Mouse (Mus musculus): ENCODE data around the gene Psme2b. TPM values are rescaled to one million over a fixed set of nuclear protein-coding genes. Genes with fewer than 3 reads are reported as not detected.
"Not testable (repeated sequence)": the region's sequence is repeated elsewhere in the genome, so short reads cannot be mapped to it uniquely, and the experiment has no call there.

Psme2b gene
- total RNA-seq, 2 experiments from 2014 or later, result 1.2 to 1.5 TPM

GRCm38 (mm10) chr11:48900654-48901566 is 45.1 kb downstream of the Psme2b start:
- not testable (repeated sequence) for DNase-seq

GRCm38 (mm10) chr11:48898812-48899431 is 47.1 kb downstream of the Psme2b start:
- DNase-seq, result no peak

Other genes starting within 250 kb of the Psme2b start
- 100 to 1,000 TPM; 536 to 557 TPM for gene Rack1, start 145.9 kb downstream of the Psme2b start, total RNA-seq (2021)
- 10 to 100 TPM; 22.2 to 22.8 TPM for gene Trim41, start 128.8 kb downstream of the Psme2b start, total RNA-seq (2021)
- gene Trim7, start 120.0 kb downstream of the Psme2b start, total RNA-seq (2021), result 100 to 1,000 TPM; 107 to 110 TPM
- gene Gm12184, start 119.5 kb downstream of the Psme2b start, total RNA-seq (2021), result 1 to 10 TPM; 1.8 to 3.6 TPM
- 1 to 10 TPM; 5.9 to 7.0 TPM for gene Irgm1, start 74.5 kb downstream of the Psme2b start, total RNA-seq (2021)
- gene Gm5431, start 44.0 kb downstream of the Psme2b start, total RNA-seq (2021), result under 1 TPM; 0.49 to 0.52 TPM
- under 1 TPM; 0.12 to 0.16 TPM for gene Olfr56, start 32.7 kb upstream of the Psme2b start, total RNA-seq (2021)
- gene 9930111J21Rik1, start 33.2 kb upstream of the Psme2b start, total RNA-seq (2021), result 1 to 10 TPM in 1 of 2 experiments, under 1 TPM in 1; 0.59 to 1.0 TPM
- under 1 TPM; 0.19 to 0.34 TPM for gene Gm12185, start 46.0 kb upstream of the Psme2b start, total RNA-seq (2021)
- gene Tgtp1, start 48.0 kb upstream of the Psme2b start, total RNA-seq (2021), result under 1 TPM in 1 of 2 experiments, not detected in 1; 0.09 TPM
- gene 9930111J21Rik2, start 105.1 kb upstream of the Psme2b start, total RNA-seq (2021), result 1 to 10 TPM in 1 of 2 experiments, under 1 TPM in 1; 0.87 to 1.9 TPM
- not detected for gene Tgtp2, start 118.0 kb upstream of the Psme2b start, total RNA-seq (2021)
- 1 to 10 TPM in 1 of 2 experiments, under 1 TPM in 1; 0.77 to 1.9 TPM for gene Ifi47, start 130.4 kb upstream of the Psme2b start, total RNA-seq (2021)
- gene Olfr1396, start 168.7 kb upstream of the Psme2b start, total RNA-seq (2021), result not detected
- gene Olfr1395, start 196.1 kb upstream of the Psme2b start, total RNA-seq (2021), result not detected
- gene Olfr1394, start 208.2 kb upstream of the Psme2b start, total RNA-seq (2021), result not detected
- gene Btnl9, start 241.0 kb upstream of the Psme2b start, total RNA-seq (2021), result 1 to 10 TPM; 5.9 to 7.7 TPM